Mouse (Mus musculus): Measurements from ENCODE around the gene Tmem139.

Tmem139 gene

GRCm38 (mm10) chr6:42261524-42262170 lies at the start of gene Tmem139:
TSS of gene Tmem139 (plus strand) at chr6:42261970.
- DNase-seq = no peak

GRCm38 (mm10) chr6:42215028-42215427 lies 46.7 kb upstream of the Tmem139 start, which contains the start of gene Tas2r144:
TSS of gene Tas2r144 (plus strand) at chr6:42215328.
- DNase-seq = no peak

- DNase-seq = peak in 1 of 2 experiments; percentile 8
Observed at GRCm38 (mm10) chr6:42222286-42222685, 39.5 kb upstream of the Tmem139 start.

- no peak for DNase-seq
Observed at GRCm38 (mm10) chr6:42225046-42225445, 36.7 kb upstream of the Tmem139 start.

GRCm38 (mm10) chr6:42227240-42228101 lies 34.3 kb upstream of the Tmem139 start:
- DNase-seq = peak; percentile 62 to 83

- DNase-seq = no peak
Observed at GRCm38 (mm10) chr6:42229610-42230009, 32.2 kb upstream of the Tmem139 start.

GRCm38 (mm10) chr6:42231191-42231590 lies 30.6 kb upstream of the Tmem139 start:
- DNase-seq = no peak

- DNase-seq = no peak
Observed at GRCm38 (mm10) chr6:42237276-42237805, 24.4 kb upstream of the Tmem139 start.

- no peak for DNase-seq
Observed at GRCm38 (mm10) chr6:42241311-42242045, 20.3 kb upstream of the Tmem139 start.

- peak; percentile 75 to 84 for DNase-seq
Observed at GRCm38 (mm10) chr6:42245711-42246353, 15.9 kb upstream of the Tmem139 start, which contains the start of gene Gstk1. TSS of gene Gstk1 (plus strand) at chr6:42245935.

GRCm38 (mm10) chr6:42247173-42247572 lies 14.6 kb upstream of the Tmem139 start:
- DNase-seq = no peak

GRCm38 (mm10) chr6:42247981-42248380 lies 13.8 kb upstream of the Tmem139 start:
- no peak for DNase-seq

GRCm38 (mm10) chr6:42251791-42252190 lies 10.0 kb upstream of the Tmem139 start:
- no peak for DNase-seq

- no peak for DNase-seq
Observed at GRCm38 (mm10) chr6:42253103-42253502, 8.7 kb upstream of the Tmem139 start.

GRCm38 (mm10) chr6:42257303-42257863 lies 4.4 kb upstream of the Tmem139 start:
- peak in 1 of 2 experiments; percentile 61 for DNase-seq

- DNase-seq = no peak
Observed at GRCm38 (mm10) chr6:42260430-42260829, 1.3 kb upstream of the Tmem139 start.

- peak; percentile 98 to 99 for DNase-seq
Observed at GRCm38 (mm10) chr6:42264626-42265312, 3.0 kb downstream of the Tmem139 start, which contains the start of gene Casp2. TSS of gene Casp2 (plus strand) at chr6:42264985.

- DNase-seq = peak in 1 of 2 experiments; percentile 11
Observed at GRCm38 (mm10) chr6:42265391-42266330, 3.9 kb downstream of the Tmem139 start.

- DNase-seq = no peak
Observed at GRCm38 (mm10) chr6:42270817-42271216, 9.0 kb downstream of the Tmem139 start.

GRCm38 (mm10) chr6:42276151-42276550 lies 14.4 kb downstream of the Tmem139 start:
- no peak for DNase-seq

Measured in cerebellum, postnatal 25 days (tissue).